Mouse (Mus musculus): ENCODE results near the gene Spata21. TPM values are rescaled to one million over a fixed set of nuclear protein-coding genes. Genes with fewer than 3 reads are reported as not detected.
"Not testable (repeated sequence)": the region's sequence is repeated elsewhere in the genome, so short reads cannot be mapped to it uniquely, and the experiment has no call there.

Spata21 gene
- total and polyA plus RNA-seq, 3 experiments = not detected

DNA sequence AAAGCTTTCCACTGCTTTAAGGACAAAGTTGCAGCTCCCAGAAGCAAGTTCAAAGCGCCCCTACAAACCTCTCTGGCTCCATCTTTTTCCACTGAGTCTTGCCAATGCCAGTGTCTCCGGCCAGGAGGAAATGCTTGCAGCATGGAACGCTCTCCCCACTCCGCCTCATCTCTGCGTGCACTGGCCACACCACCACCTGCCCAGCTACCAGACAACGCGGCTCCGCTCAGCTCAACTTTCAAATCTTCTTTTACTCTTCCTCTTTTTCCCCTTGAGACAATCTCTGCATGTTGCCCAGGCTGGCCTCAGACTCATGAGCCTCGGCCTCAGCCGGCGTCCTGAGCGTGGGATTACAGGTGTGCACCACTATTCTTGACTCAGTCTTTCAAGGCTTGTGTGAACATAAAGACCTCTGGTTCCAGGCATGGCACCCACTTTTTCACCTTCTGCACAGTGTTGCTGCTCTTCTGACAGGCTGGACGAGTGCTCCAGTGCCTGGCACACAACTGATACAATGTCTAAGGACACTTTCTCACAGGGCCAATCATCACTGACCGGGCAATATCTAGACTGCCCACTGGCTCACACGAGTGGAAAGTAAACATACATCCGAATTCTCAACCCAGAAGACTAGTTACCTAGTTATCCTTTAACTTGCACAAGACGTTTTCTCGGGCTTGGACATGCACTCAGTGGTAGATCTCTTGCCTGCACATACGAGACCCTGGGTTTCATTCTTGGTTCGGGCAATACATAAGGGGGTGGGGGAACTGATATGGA is 46.8 kb downstream of the Spata21 start:
- peaks cover 66% of the 10 kb centered on the region for H3K36me3 ChIP-seq (replicated peaks)
- TF ChIP-seq CTCF (IDR thresholded peaks at IDR 0.05; ENCODE audit: low read depth, low read length) = no peak
- no peak for TF ChIP-seq POLR2AphosphoS5 (IDR thresholded peaks at IDR 0.05; ENCODE audit: insufficient replicate concordance, low read depth, low read length)
- TF ChIP-seq GATA2 (IDR thresholded peaks at IDR 0.05; ENCODE audit: borderline replicate concordance, low read depth, low read length) = no peak
- TF ChIP-seq TAL1 (conservative IDR thresholded peaks at IDR 0.05; ENCODE audit: low read depth, low read length) = no peak
- no peak for TF ChIP-seq GATA1 (IDR thresholded peaks at IDR 0.05; ENCODE audit: borderline replicate concordance, low read length)
- ATAC-seq (ENCODE audit: extremely low read depth, insufficient number of reproducible peaks, low FRiP score, poor library complexity, severe bottlenecking) = no peak

DNA sequence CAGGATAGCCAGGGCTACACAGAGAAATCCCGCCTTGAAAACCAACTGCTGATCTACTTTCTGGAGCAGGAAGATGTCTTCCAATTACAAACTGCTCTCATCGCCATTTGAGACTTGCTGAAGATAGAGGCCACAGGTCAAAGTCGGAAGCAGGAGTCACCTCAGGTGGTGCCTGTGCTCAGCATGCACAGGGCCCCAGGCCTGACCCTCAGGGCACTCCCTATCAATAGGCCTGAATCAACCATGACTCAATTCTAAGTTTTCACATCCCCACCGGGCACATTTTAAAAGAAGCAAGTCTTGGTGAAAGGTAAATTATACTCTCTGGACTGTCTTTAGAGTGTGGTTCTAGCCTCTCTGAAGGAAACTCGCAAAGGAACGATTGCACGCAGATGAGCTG is 48.0 kb downstream of the Spata21 start:
- ATAC-seq (ENCODE audit: extremely low read depth, insufficient number of reproducible peaks, low FRiP score, poor library complexity, severe bottlenecking) (no peak), DNase-seq (ENCODE audit: low spot score) (no peak)
- Histone ChIP-seq H3K9me3 (replicated peaks) (no peaks in the 10 kb centered on the region), H3K27me3 (ENCODE audit: insufficient read depth, low read length) (no peaks in the 10 kb centered on the region), H3K36me3 (replicated peaks) (peaks cover 56% of the 10 kb centered on the region), H3K4me1 (ENCODE audit: insufficient read depth, low read depth, low read length) (peaks cover 45% of the 10 kb centered on the region), H3K4me3 (ENCODE audit: low read depth, low read length) (no peak overlapping the region)
- TF ChIP-seq GATA2 (IDR thresholded peaks at IDR 0.05; ENCODE audit: borderline replicate concordance, low read depth, low read length) (no peak), GATA1 (IDR thresholded peaks at IDR 0.05; ENCODE audit: borderline replicate concordance, low read length) (no peak), TAL1 (conservative IDR thresholded peaks at IDR 0.05; ENCODE audit: low read depth, low read length) (no peak), CTCF (IDR thresholded peaks at IDR 0.05; ENCODE audit: low read depth, low read length) (no peak), POLR2AphosphoS5 (IDR thresholded peaks at IDR 0.05; ENCODE audit: insufficient replicate concordance, low read depth, low read length) (no peak)

More for the DNA sequence above, 46.8 kb downstream of the Spata21 start:
- H3K9me3 ChIP-seq (replicated peaks) = no peaks in the 10 kb centered on the region
- H3K4me1 ChIP-seq (ENCODE audit: insufficient read depth, low read depth, low read length) = peaks cover 50% of the 10 kb centered on the region
- H3K4me3 ChIP-seq (ENCODE audit: low read depth, low read length) = peak overlapping the region; percentile 10; the same call in 1 of the 2 replicates
- H3K27me3 ChIP-seq (ENCODE audit: insufficient read depth, low read length) = no peaks in the 10 kb centered on the region
- no peak for DNase-seq (ENCODE audit: low spot score)

DNA sequence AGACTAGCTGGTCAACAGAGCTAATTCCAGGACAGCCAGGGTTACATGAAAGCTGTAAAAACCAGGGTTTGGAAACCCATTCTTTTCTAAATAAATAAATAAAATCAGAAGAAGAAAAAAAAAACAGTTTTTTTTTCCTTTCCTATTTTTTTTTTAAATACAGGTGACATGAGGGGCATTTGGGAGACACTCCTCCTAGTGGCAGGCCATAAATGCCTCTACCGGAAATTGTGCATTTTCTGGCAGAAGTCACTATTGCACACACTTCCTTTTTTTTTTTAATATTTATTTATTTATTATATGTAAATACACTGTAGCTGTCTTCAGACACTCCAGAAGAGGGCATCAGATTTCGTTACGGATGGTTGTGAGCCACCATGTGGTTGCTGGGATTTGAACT is 49.6 kb downstream of the Spata21 start:
- Histone ChIP-seq H3K4me3 (ENCODE audit: low read depth, low read length) (peak overlapping the region; percentile 82; the same call in 1 of the 2 replicates), H3K36me3 (replicated peaks) (peaks cover 40% of the 10 kb centered on the region), H3K4me1 (ENCODE audit: insufficient read depth, low read depth, low read length) (peaks cover 44% of the 10 kb centered on the region)
- H3K27me3 ChIP-seq (ENCODE audit: insufficient read depth, low read length); ATAC-seq (ENCODE audit: extremely low read depth, insufficient number of reproducible peaks, low FRiP score, poor library complexity, severe bottlenecking); H3K9me3 ChIP-seq (replicated peaks); DNase-seq (ENCODE audit: low spot score): not testable (repeated sequence)

DNA sequence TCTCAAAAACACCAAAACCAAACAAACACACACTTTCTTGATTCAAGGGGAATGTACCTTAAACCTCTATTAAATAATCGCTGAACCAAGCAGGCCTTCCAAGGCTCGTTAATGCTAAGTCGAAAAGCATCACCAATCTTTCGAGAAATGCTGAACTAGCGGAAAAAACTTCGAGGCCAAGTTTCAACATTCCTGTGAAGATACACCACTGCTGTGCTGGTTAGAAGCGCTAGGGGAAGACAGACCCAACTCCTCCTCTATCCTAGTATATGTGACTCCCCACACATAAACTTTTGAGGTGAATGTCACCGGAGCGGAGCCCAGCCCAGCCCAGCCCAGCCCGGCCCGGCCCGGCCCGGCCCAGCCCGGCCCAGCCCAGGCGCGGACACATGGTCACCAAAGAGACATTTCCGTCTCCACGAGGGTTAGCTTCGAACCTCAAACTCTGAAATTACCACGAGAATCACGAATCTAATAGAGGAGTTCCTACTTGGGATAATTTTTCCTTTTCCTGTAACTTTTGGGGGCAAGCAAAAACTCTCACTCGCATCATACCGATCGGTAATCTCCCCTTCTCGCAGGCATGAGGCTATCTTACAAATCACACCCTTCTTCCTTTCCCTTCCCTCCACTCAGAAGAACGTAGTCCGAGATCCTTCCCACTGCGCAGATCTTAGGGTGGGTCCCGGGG is 50.4 kb downstream of the Spata21 start:
- peaks cover 44% of the 10 kb centered on the region for H3K4me1 ChIP-seq (ENCODE audit: insufficient read depth, low read depth, low read length)
- no peaks in the 10 kb centered on the region for H3K27me3 ChIP-seq (ENCODE audit: insufficient read depth, low read length)
- peak overlapping the region; percentile 82 for H3K4me3 ChIP-seq (ENCODE audit: low read depth, low read length)
- no peak for ATAC-seq (ENCODE audit: extremely low read depth, insufficient number of reproducible peaks, low FRiP score, poor library complexity, severe bottlenecking)
- no peaks in the 10 kb centered on the region for H3K9me3 ChIP-seq (replicated peaks)
- TF ChIP-seq GATA2 (IDR thresholded peaks at IDR 0.05; ENCODE audit: borderline replicate concordance, low read depth, low read length) (no peak), CTCF (IDR thresholded peaks at IDR 0.05; ENCODE audit: low read depth, low read length) (no peak), TAL1 (conservative IDR thresholded peaks at IDR 0.05; ENCODE audit: low read depth, low read length) (no peak), GATA1 (IDR thresholded peaks at IDR 0.05; ENCODE audit: borderline replicate concordance, low read length) (no peak), POLR2AphosphoS5 (IDR thresholded peaks at IDR 0.05; ENCODE audit: insufficient replicate concordance, low read depth, low read length) (no peak)
- no peak for DNase-seq (ENCODE audit: low spot score)
- peaks cover 35% of the 10 kb centered on the region for H3K36me3 ChIP-seq (replicated peaks)

DNA sequence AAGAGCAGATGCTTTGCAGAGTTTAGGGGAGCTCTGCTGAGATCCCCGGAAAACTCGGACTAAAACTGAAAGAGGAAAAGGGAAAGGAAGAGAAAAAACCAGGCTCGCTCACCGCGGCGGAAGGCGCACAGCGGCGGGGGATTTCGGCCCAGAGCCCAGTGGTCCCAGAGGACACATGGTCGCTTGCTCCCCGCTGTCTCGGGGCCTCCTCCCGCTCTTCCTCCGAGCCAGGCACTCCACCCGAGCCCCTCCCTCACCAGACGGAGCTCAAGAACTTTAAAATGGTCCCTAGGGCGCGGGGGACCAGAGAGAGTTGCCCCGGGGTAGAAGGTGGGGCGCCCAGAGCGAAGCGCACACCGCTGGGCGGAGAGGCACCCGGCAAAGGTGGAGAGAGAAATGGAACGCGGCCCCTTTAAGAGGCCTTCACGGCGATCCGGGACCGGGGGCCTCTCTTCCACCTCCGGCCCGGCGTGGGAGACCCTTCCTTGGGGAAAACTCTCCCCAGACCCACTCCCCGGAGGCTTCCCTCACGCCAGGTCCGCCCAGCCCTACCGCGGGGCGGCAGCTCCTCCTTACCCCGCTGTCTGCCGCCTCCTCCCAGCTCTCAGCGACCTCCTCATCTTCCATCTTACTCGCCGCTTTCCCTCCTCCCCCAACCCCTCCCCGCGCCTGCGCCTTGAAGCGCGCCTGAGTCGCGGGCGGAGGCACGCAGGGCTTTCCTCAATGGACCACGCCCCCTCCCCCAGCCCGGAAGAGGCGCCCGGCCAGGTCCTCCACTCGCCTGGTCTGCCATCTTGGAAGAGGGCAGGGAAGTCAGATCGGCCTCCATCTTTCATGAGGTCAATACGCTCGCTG is 51.2 kb downstream of the Spata21 start, which contains the start of gene Szrd1:
Szrd1 (minus strand) TSS at position 660 of the 855 bp plus-strand sequence.
- peak within 1 kb of the TSS; percentile 82 for H3K4me3 ChIP-seq (ENCODE audit: low read depth, low read length)
- peaks cover 35% of the 10 kb centered on the region for H3K36me3 ChIP-seq (replicated peaks)
- no peak for TF ChIP-seq POLR2AphosphoS5 (IDR thresholded peaks at IDR 0.05; ENCODE audit: insufficient replicate concordance, low read depth, low read length)
- no peak for TF ChIP-seq CTCF (IDR thresholded peaks at IDR 0.05; ENCODE audit: low read depth, low read length)
- no peak for TF ChIP-seq TAL1 (conservative IDR thresholded peaks at IDR 0.05; ENCODE audit: low read depth, low read length)
- peaks cover 44% of the 10 kb centered on the region for H3K4me1 ChIP-seq (ENCODE audit: insufficient read depth, low read depth, low read length)
- DNase-seq (ENCODE audit: low spot score) (peak; percentile 79), ATAC-seq (ENCODE audit: extremely low read depth, insufficient number of reproducible peaks, low FRiP score, poor library complexity, severe bottlenecking) (peak; percentile 95)
- no peaks in the 10 kb centered on the region for H3K27me3 ChIP-seq (ENCODE audit: insufficient read depth, low read length)
- no peaks in the 10 kb centered on the region for H3K9me3 ChIP-seq (replicated peaks)

DNA sequence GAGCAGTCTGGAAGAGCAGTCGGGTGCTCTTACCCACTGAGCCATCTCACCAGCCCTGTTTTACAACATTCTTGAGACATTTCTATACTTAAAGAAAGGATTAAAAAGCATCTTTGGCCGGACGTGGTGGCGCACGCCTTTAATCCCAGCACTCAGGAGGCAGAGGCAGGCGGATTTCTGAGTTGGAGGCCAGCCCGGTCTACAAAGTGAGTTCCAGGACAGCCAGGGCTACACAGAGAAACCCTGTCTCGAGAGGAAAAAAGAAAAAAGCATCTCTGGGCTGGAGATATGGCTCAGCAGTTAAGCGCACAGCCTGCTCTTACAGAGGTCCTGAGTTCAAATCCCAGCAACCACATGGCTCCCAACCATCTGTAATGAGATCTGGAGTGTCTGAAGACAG is 52.2 kb downstream of the Spata21 start:
- ATAC-seq (ENCODE audit: extremely low read depth, insufficient number of reproducible peaks, low FRiP score, poor library complexity, severe bottlenecking); H3K27me3 ChIP-seq (ENCODE audit: insufficient read depth, low read length); H3K9me3 ChIP-seq (replicated peaks); DNase-seq (ENCODE audit: low spot score); H3K4me3 ChIP-seq (ENCODE audit: low read depth, low read length): not testable (repeated sequence)
- H3K36me3 ChIP-seq (replicated peaks) = peaks cover 25% of the 10 kb centered on the region
- H3K4me1 ChIP-seq (ENCODE audit: insufficient read depth, low read depth, low read length) = peaks cover 36% of the 10 kb centered on the region

Data from G1E (cell line).